Mouse (Mus musculus): ENCODE results near the gene Ly86.

Ly86 gene

GRCm38 (mm10) chr13:37431707-37432106, 86.7 kb downstream of the Ly86 start:
- no peak for DNase-seq (ENCODE audit: low read depth, low spot score)

GRCm38 (mm10) chr13:37432653-37433052, 87.6 kb downstream of the Ly86 start:
- no peak for DNase-seq (ENCODE audit: low read depth, low spot score)

GRCm38 (mm10) chr13:37433142-37433541, 88.1 kb downstream of the Ly86 start:
- DNase-seq (ENCODE audit: low read depth, low spot score) = no peak

GRCm38 (mm10) chr13:37433730-37434129, 88.7 kb downstream of the Ly86 start:
- DNase-seq (ENCODE audit: low read depth, low spot score) = no peak

GRCm38 (mm10) chr13:37434137-37434772, 89.2 kb downstream of the Ly86 start:
- DNase-seq (ENCODE audit: low read depth, low spot score) = peak; percentile 59

- DNase-seq (ENCODE audit: low read depth, low spot score) = no peak
Observed at GRCm38 (mm10) chr13:37434841-37435240, 89.8 kb downstream of the Ly86 start.

GRCm38 (mm10) chr13:37436267-37437013, 91.4 kb downstream of the Ly86 start:
- DNase-seq (ENCODE audit: low read depth, low spot score) = no peak

GRCm38 (mm10) chr13:37438788-37439187, 93.8 kb downstream of the Ly86 start:
- DNase-seq (ENCODE audit: low read depth, low spot score) = no peak

GRCm38 (mm10) chr13:37439477-37439876, 94.5 kb downstream of the Ly86 start:
- no peak for DNase-seq (ENCODE audit: low read depth, low spot score)

- DNase-seq (ENCODE audit: low read depth, low spot score) = no peak
Observed at GRCm38 (mm10) chr13:37439941-37440340, 94.9 kb downstream of the Ly86 start.

GRCm38 (mm10) chr13:37440593-37441307, 95.7 kb downstream of the Ly86 start:
- DNase-seq (ENCODE audit: low read depth, low spot score) = no peak

GRCm38 (mm10) chr13:37442058-37442457, 97.0 kb downstream of the Ly86 start:
- no peak for DNase-seq (ENCODE audit: low read depth, low spot score)

GRCm38 (mm10) chr13:37442531-37442930, 97.5 kb downstream of the Ly86 start:
- DNase-seq (ENCODE audit: low read depth, low spot score) = no peak

GRCm38 (mm10) chr13:37446699-37447258, 101.8 kb downstream of the Ly86 start:
- DNase-seq (ENCODE audit: low read depth, low spot score) = no peak

- no peak for DNase-seq (ENCODE audit: low read depth, low spot score)
Observed at GRCm38 (mm10) chr13:37451021-37451420, 106.0 kb downstream of the Ly86 start.

GRCm38 (mm10) chr13:37451471-37451870, 106.5 kb downstream of the Ly86 start:
- no peak for DNase-seq (ENCODE audit: low read depth, low spot score)

- no peak for DNase-seq (ENCODE audit: low read depth, low spot score)
Observed at GRCm38 (mm10) chr13:37452022-37452941, 107.3 kb downstream of the Ly86 start.

- DNase-seq (ENCODE audit: low read depth, low spot score) = peak; percentile 59
Observed at GRCm38 (mm10) chr13:37453203-37453602, 108.2 kb downstream of the Ly86 start.

- DNase-seq (ENCODE audit: low read depth, low spot score) = no peak
Observed at GRCm38 (mm10) chr13:37454356-37454755, 109.3 kb downstream of the Ly86 start.

- no peak for DNase-seq (ENCODE audit: low read depth, low spot score)
Observed at GRCm38 (mm10) chr13:37455561-37455960, 110.6 kb downstream of the Ly86 start.

Data from brain, embryonic 18.5 days (tissue).